In the genomic region with DNA sequence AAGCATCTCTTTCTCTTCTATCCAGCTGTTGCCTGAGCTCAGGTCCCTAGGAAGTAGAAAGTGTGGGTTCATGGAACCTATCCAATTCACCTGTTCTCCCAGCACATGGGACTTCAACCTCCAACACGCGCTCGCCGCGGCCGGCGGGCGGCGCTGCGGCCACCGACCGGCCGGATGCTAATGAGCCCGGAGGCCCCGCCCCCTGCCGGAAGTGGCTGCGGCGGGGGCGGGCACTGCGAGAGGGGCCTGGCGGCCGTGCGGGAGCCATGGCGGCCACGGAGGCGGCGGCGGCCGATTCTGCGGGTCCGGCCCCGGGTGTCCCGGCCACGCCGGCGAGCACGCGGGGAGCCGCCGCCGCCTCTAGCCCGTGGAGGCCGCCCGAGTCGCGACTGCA, we compare ENCODE assay signal across 8 mouse cellular contexts. TPM values are rescaled to one million over a fixed set of nuclear protein-coding genes. Genes with fewer than 3 reads are reported as not detected.
A peak's percentile ranks its signal among the peaks of the same experiment; 100 is the strongest.
DNase-seq lines count a peak whose midpoint lies in the region; ATAC-seq and TF ChIP-seq lines count a peak whose summit lies in the region.

A gene (plus strand): TSS at position 233 of the 394 bp plus-strand sequence.

- no peak within 1 kb of the TSS for H3K27ac ChIP-seq in forebrain, embryonic 11.5 days (ENCODE audit: low read depth, low read length)
- H3K27ac ChIP-seq in heart, embryonic 15.5 days: peak within 1 kb of the TSS; percentile 64
- H3K27ac ChIP-seq in liver, embryonic 15.5 days (replicated peaks): peak within 1 kb of the TSS; percentile 38; the same call in 1 of the 2 replicates
- 0 out of 2 replicates have a peak within 1 kb of the TSS, but pooled peaks have one; percentile 7 for H3K27ac ChIP-seq in neural tube, embryonic 12.5 days
- H3K27ac ChIP-seq in stomach, postnatal 0 days (replicated peaks): peak within 1 kb of the TSS; percentile 20

- no peak for TF ChIP-seq EP300 in stomach, postnatal 0 days (optimal IDR thresholded peaks at IDR 0.05)

- peaks cover 51% of the 10 kb centered on the region for H3K4me1 ChIP-seq in E14TG2a.4 (replicated peaks; ENCODE audit: low read depth, low read length)
- peaks cover 9% of the 10 kb centered on the region for H3K4me1 ChIP-seq in forebrain, embryonic 11.5 days (replicated peaks; ENCODE audit: control insufficient read depth, insufficient read depth, low read length)
- peaks cover 47% of the 10 kb centered on the region for H3K4me1 ChIP-seq in heart, embryonic 15.5 days (replicated peaks)
- peaks cover 53% of the 10 kb centered on the region for H3K4me1 ChIP-seq in liver, embryonic 15.5 days (replicated peaks)
- peaks cover 20% of the 10 kb centered on the region for H3K4me1 ChIP-seq in neural tube, embryonic 12.5 days
- no peaks in the 10 kb centered on the region for H3K4me1 ChIP-seq in stomach, postnatal 0 days (replicated peaks; ENCODE audit: control insufficient read depth, insufficient read depth)

- peaks cover 48% of the 10 kb centered on the region for H3K36me3 ChIP-seq in E14TG2a.4 (ENCODE audit: insufficient read depth, low read length)
- no peaks in the 10 kb centered on the region for H3K36me3 ChIP-seq in forebrain, embryonic 11.5 days (ENCODE audit: control insufficient read depth, insufficient read depth, low read length)
- no peaks in the 10 kb centered on the region for H3K36me3 ChIP-seq in heart, embryonic 15.5 days
- peaks cover 24% of the 10 kb centered on the region for H3K36me3 ChIP-seq in liver, embryonic 15.5 days (replicated peaks)
- no peaks in the 10 kb centered on the region for H3K36me3 ChIP-seq in neural tube, embryonic 12.5 days
- H3K36me3 ChIP-seq in stomach, postnatal 0 days (ENCODE audit: control insufficient read depth, insufficient read depth, low read length): no peaks in the 10 kb centered on the region

- peak within 1 kb of the TSS; percentile 97 for H3K4me3 ChIP-seq in E14TG2a.4 (replicated peaks; ENCODE audit: low read length)
- peak within 1 kb of the TSS; percentile 94 for H3K4me3 ChIP-seq in forebrain, embryonic 11.5 days (ENCODE audit: low read depth, low read length)
- peak within 1 kb of the TSS; percentile 98 for H3K4me3 ChIP-seq in heart, embryonic 15.5 days
- peak within 1 kb of the TSS; percentile 97 for H3K4me3 ChIP-seq in liver, embryonic 15.5 days (replicated peaks)
- peak within 1 kb of the TSS; percentile 96 for H3K4me3 ChIP-seq in neural tube, embryonic 12.5 days
- peak within 1 kb of the TSS; percentile 96 for H3K4me3 ChIP-seq in stomach, postnatal 0 days (ENCODE audit: low read depth, low read length)

- H3K4me2 ChIP-seq in forebrain, embryonic 11.5 days (ENCODE audit: low read depth, low read length, severe bottlenecking): peak within 1 kb of the TSS; percentile 97
- peak within 1 kb of the TSS; percentile 86 for H3K4me2 ChIP-seq in heart, embryonic 15.5 days
- H3K4me2 ChIP-seq in liver, embryonic 15.5 days: peak within 1 kb of the TSS; percentile 97
- H3K4me2 ChIP-seq in neural tube, embryonic 12.5 days (replicated peaks): peak within 1 kb of the TSS; percentile 98
- peak within 1 kb of the TSS; percentile 99 for H3K4me2 ChIP-seq in stomach, postnatal 0 days (replicated peaks; ENCODE audit: low read depth)

- peak within 1 kb of the TSS; percentile 85 for H3K9ac ChIP-seq in forebrain, embryonic 11.5 days (ENCODE audit: low read length)
- H3K9ac ChIP-seq in heart, embryonic 15.5 days: peak within 1 kb of the TSS; percentile 94
- H3K9ac ChIP-seq in liver, embryonic 15.5 days: peak within 1 kb of the TSS; percentile 88
- peak within 1 kb of the TSS; percentile 90 for H3K9ac ChIP-seq in neural tube, embryonic 12.5 days
- H3K9ac ChIP-seq in stomach, postnatal 0 days (ENCODE audit: low read length): peak within 1 kb of the TSS; percentile 90

- WGBS in forebrain, embryonic 11.5 days: 0% methylated on average over 44 of the region's 46 CpGs
- WGBS in heart, embryonic 15.5 days: under 1% methylated on average over 45 of the region's 46 CpGs
- under 1% methylated on average over 36 of the region's 46 CpGs for WGBS in liver, embryonic 15.5 days (ENCODE audit: insufficient replicate concordance)
- WGBS in neural tube, embryonic 12.5 days: under 1% methylated on average over 46 of the region's 46 CpGs
- under 1% methylated on average over 45 of the region's 46 CpGs for WGBS in stomach, postnatal 0 days

- ATAC-seq in forebrain, embryonic 11.5 days (replicated peaks; ENCODE audit: low FRiP score): peak; percentile 92
- peak; percentile 79 for ATAC-seq in heart, embryonic 15.5 days (replicated peaks; ENCODE audit: insufficient number of reproducible peaks, insufficient read depth, low FRiP score, low read depth)
- ATAC-seq in liver, embryonic 15.5 days (ENCODE audit: insufficient read depth): peak; percentile 85
- peak; percentile 89 for ATAC-seq in neural tube, embryonic 12.5 days (ENCODE audit: low FRiP score, low read depth)
- peak; percentile 93 for ATAC-seq in stomach, postnatal 0 days (ENCODE audit: low FRiP score, low TSS enrichment)

- H3K9me3 ChIP-seq in E14TG2a.4 (ENCODE audit: low read length): no peaks in the 10 kb centered on the region
- H3K9me3 ChIP-seq in forebrain, embryonic 11.5 days (ENCODE audit: control insufficient read depth, low read length): no peaks in the 10 kb centered on the region
- H3K9me3 ChIP-seq in heart, embryonic 15.5 days (replicated peaks): no peaks in the 10 kb centered on the region
- no peaks in the 10 kb centered on the region for H3K9me3 ChIP-seq in liver, embryonic 15.5 days (replicated peaks)
- H3K9me3 ChIP-seq in neural tube, embryonic 12.5 days: no peaks in the 10 kb centered on the region
- H3K9me3 ChIP-seq in stomach, postnatal 0 days (ENCODE audit: control insufficient read depth, low read length): no peaks in the 10 kb centered on the region

- H3K27me3 ChIP-seq in E14TG2a.4 (ENCODE audit: insufficient read depth, low read length): no peaks in the 10 kb centered on the region
- H3K27me3 ChIP-seq in forebrain, embryonic 11.5 days (ENCODE audit: control insufficient read depth, insufficient read depth, low read length): no peaks in the 10 kb centered on the region
- H3K27me3 ChIP-seq in heart, embryonic 15.5 days: no peaks in the 10 kb centered on the region
- H3K27me3 ChIP-seq in liver, embryonic 15.5 days: no peaks in the 10 kb centered on the region
- H3K27me3 ChIP-seq in neural tube, embryonic 12.5 days (replicated peaks): no peaks in the 10 kb centered on the region
- no peaks in the 10 kb centered on the region for H3K27me3 ChIP-seq in stomach, postnatal 0 days (ENCODE audit: control insufficient read depth, insufficient read depth, low read length)

- no peak for TF ChIP-seq CTCF in E14TG2a.4 (conservative IDR thresholded peaks at IDR 0.05; ENCODE audit: low read length)
- peak; percentile 74 for TF ChIP-seq CTCF in stomach, postnatal 0 days (IDR thresholded peaks at IDR 0.05; ENCODE audit: low read depth)

- DNase-seq in c-Kit-positive CD71-positive TER-119-negative erythroid progenitor cells, embryonic 14.5 days (ENCODE audit: low read depth): peak; percentile 78
- DNase-seq in forebrain, embryonic 11.5 days (ENCODE audit: low spot score): peak; percentile 93
- peak; percentile 95 for DNase-seq in kidney, postnatal 14 days
- peak; percentile 92 for DNase-seq in stomach, postnatal 0 days (ENCODE audit: low spot score)

RNA-seq across cellular contexts. Expression of the gene that starts here (rescaled TPM):
- 18.6 and 19.8 TPM in 2 replicates for polyA plus RNA-seq in forebrain, embryonic 11.5 days (2014; fragmentation: Nextera tagmentation; extraction: Ambion mirVana)
- polyA plus RNA-seq in heart, embryonic 15.5 days (2015; fragmentation: Nextera tagmentation; extraction: Ambion mirVana): 7.9 and 10.5 TPM in 2 replicates
- polyA plus RNA-seq in liver, embryonic 15.5 days (2015; fragmentation: Nextera tagmentation; extraction: Ambion mirVana): 3.6 and 3.7 TPM in 2 replicates
- polyA plus RNA-seq in neural tube, embryonic 12.5 days (2016; fragmentation: Nextera tagmentation; extraction: Ambion mirVana): 21.5 and 22.9 TPM in 2 replicates
- polyA plus RNA-seq in stomach, postnatal 0 days (2015; fragmentation: Nextera tagmentation; extraction: Ambion mirVana): 6.1 and 6.2 TPM in 2 replicates
